Mouse (Mus musculus): ENCODE results near the gene Ywhag.

- TF ChIP-seq POLR2A (IDR thresholded peaks at IDR 0.05; ENCODE audit: control insufficient read depth, extremely low read depth, insufficient read depth, low read length, poor library complexity) = no peak
- no peak for TF ChIP-seq CTCF (IDR thresholded peaks at IDR 0.05; ENCODE audit: borderline replicate concordance, control insufficient read depth, extremely low read depth, insufficient read depth, low read length, poor library complexity)
Measured at GRCm38 (mm10) chr5:135870505-135870904, 63.9 kb downstream of the Ywhag start.
